Mouse (Mus musculus): ENCODE results near the gene Pcgf3. TPM values are rescaled to one million over a fixed set of nuclear protein-coding genes. Genes with fewer than 3 reads are reported as not detected.
"Not testable (repeated sequence)": the region's sequence is repeated elsewhere in the genome, so short reads cannot be mapped to it uniquely, and the experiment has no call there.

The Pcgf3 gene
- total RNA-seq, 2 experiments from 2014 or later, result 42.6 to 49.1 TPM

DNA sequence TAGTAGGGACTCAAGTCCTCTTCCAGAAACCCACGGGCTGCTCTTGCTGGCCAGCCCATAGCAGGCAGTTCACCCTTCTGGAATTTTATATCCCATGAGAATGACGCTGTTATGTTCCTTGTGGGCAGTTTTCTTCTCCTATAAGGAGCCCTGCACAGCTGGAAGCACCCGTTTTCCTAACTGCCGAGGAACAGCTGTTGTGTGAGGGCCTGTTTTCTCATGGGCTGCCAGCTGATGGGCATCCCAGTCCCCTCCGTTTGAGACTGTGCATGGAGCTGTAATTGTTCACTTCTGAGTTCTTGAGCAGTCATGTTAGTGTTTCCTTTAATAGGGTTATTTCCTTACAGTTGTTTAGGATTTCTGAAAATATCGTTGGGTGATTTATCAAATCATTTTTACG is 8.6 kb downstream of the Pcgf3 start:
- DNase-seq, result no peak

DNA sequence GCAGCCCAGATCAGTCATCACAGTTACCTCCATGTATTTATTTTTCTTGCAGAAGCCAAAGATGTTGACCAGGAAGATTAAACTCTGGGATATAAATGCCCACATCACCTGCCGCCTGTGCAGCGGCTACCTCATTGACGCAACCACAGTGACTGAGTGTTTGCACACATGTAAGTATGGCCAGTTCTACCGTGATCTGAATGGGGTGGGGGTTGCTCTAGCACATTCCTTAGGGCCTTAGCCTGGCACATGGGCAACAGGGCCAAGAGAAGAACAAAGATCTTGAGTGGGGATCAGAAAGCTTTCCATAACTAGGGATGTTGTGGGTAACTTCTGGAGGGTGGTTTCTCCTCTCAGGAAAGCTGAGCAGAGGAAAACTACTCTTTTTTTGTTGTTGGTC is 12.7 kb downstream of the Pcgf3 start:
- no peak for DNase-seq

- DNase-seq, result no peak
Measured at GRCm38 (mm10) chr5:108475977-108476376, 14.9 kb downstream of the Pcgf3 start.

GRCm38 (mm10) chr5:108483006-108483405 is 22.0 kb downstream of the Pcgf3 start:
- DNase-seq, result no peak

GRCm38 (mm10) chr5:108485239-108485638 is 24.2 kb downstream of the Pcgf3 start:
- peak; percentile 46 for DNase-seq

GRCm38 (mm10) chr5:108486148-108486547 is 25.1 kb downstream of the Pcgf3 start:
- DNase-seq, result not testable (repeated sequence)

- DNase-seq, result no peak
Measured at GRCm38 (mm10) chr5:108501573-108501972, 40.5 kb downstream of the Pcgf3 start.

DNA sequence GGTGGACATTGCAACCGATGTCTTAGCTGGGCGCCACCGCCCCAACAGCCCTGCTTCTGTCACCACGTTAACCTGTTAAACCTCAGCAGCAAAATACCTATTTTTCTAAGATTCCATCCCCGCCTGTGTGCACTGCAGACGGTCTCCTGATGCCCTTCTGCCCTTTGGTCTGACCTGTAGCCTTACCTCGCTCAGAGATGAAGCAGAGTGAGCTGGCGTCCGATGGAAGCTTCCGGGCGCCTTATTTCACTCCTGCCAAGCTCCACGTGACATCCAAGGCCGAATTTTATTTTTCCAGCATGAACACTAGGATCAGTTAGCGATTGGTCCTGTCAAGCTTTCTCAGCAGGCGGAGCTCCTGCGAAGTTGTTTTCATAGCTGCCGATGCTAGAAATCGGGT is 41.3 kb downstream of the Pcgf3 start:
- no peak for DNase-seq

- no peak for DNase-seq
Measured at GRCm38 (mm10) chr5:108515581-108516361, 54.7 kb downstream of the Pcgf3 start.

GRCm38 (mm10) chr5:108516655-108517054 is 55.6 kb downstream of the Pcgf3 start:
- DNase-seq, result no peak

GRCm38 (mm10) chr5:108518106-108518885 is 57.3 kb downstream of the Pcgf3 start:
- no peak for DNase-seq

DNA sequence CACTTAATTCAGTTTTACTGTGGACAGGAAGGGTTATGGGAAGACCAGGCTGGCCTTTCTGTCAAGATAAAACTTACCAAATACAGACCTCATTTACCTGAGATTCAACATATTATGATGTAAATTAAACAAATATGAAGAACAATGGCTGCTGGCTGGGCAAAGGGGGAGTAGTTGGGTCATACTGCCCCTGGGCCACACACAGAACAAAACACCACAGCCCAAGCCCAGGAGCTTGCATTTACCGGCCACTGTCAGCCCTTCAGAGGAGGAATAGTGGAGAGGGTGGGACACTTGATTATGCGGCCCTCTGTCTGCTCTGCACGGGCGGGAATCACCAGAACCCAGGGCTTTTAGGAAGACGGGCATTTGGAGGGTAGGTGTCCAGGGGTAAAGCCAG is 57.9 kb downstream of the Pcgf3 start:
- DNase-seq, result no peak

DNA sequence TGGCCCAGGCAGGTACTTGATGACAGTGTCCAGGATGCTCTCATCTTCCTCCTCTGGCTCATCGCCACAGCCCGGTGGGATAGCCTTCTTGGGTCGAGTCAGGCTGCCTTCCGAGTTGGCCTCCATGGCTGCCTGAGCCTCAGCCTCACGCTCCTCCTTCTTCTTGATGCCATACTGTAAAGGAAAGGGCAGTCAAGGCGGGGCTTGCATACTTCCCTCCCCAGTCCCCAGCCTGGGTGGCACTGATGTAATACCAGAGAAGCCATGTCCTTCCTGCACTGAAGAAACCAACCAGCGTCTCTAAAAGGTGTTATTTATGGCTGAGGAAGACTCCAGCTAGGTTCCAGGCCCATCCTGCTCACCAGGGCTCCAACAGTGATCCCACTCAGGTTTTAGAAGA is 59.1 kb downstream of the Pcgf3 start:
- DNase-seq, result no peak

- no peak for DNase-seq
Measured at GRCm38 (mm10) chr5:108521016-108521415, 60.0 kb downstream of the Pcgf3 start.

DNA sequence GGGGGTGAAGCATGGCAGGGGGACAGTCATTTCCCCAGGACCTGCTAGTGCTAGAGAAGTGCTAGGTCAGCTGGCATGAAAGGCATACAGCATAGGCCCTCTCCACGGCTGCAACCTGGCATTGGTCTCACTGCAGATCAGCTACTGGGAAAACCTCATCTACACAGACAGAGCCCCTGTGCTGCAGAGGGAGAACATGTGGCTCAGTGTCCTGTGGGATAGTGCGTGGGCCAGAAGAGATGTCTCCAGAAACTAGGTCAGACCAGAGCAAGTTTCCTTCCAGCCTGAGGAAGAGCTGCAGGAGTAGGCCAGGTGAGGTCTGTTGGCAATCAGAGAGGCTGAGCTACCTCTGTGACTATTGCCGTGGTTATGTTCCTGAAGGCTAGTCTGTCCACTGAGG is 60.9 kb downstream of the Pcgf3 start:
- DNase-seq, result no peak

- DNase-seq, result no peak
Measured at GRCm38 (mm10) chr5:108522597-108522996, 61.6 kb downstream of the Pcgf3 start.

GRCm38 (mm10) chr5:108534188-108534587 is 73.2 kb downstream of the Pcgf3 start:
- no peak for DNase-seq

DNA sequence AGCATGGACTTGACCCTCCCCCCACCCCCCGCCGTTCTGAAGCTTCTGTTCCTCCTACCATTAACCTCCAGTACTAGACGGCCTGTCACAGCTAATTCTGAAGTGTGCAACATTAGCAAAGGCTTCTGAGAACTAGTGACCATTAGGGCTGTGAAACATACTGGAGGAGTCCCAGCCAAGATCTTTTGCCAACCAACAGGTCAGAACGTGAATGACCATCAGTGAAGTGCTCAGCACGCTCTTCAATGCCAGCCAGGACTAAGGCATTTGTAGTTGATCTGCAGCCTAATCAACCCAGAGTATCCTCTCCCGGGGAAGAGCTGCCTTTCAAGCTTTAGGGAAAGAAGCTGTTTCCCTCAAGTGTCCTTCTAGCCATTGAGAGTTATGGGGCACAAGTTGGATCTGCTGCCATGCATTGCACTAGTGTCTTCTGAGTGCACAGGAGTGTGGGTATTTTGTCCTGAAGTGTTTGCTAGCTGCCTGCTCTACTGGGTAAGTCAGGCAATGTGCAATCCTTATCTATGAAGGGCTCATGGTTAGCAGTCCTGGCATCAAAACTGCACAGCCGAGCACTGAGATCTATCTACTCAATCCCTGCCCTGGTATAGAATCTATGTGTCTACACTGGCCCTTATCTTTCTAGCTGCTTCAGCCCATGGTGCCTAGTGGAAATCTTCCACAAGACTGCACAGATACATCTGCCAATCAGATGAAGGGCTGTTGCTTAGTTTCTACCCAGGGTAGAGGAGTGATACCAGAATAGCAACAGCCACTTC is 82.7 kb downstream of the Pcgf3 start:
- DNase-seq, result no peak

DNA sequence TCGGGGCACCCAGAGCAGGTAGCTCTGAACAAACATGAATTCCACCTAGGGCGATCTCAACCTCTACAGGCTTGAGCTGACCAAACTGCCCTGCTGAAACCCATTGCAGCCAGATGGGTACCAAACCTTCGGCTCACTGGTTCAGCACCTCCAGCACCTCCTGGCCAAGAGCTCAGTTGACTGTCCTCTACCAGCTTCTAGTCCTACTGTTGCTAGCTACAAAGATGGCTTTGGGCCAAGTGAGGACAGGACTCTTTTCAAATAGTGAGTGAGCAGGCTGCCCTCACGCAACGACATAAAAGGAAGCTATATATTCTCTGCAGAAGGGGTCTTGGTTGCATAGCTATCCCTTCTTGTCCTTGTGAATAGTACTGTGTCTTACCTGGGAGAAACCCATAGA is 86.6 kb downstream of the Pcgf3 start:
- DNase-seq, result no peak

- no peak for DNase-seq
Measured at GRCm38 (mm10) chr5:108549137-108549488, 88.1 kb downstream of the Pcgf3 start.

DNA sequence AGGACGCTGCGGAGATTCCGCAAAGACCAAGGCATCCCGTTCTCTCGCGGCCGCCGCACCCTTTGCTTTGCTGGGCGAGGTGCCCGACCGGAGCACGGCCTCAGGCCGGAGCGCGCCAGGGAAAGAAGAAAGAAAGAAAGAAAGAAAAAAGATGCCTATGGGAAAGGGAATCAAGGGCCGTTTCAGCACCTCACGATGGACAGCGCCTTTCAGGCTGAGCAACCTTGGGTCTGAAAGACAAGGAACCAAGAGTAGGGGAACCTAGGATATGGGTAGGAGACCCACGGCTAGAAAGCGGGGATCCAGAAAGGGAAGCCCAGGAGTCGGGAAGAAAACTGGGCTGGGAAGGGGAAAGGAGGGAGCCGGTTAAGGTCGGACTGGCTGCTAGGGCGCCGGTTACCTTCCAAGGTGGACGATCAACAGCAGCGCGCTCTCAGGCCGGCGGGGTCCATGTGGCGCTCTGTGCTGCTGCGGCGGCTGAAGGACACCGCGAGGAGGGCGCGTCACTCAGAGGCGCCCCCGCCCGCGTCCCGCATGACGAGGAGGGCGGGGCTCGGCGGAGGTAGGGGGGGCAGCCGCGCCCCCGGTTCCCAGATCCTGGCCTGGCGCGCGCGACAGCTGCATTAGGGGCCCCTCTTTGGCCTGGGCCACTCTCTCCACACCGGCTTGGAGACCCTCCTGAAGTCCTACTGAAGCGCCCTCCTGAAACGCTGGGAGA is 88.6 kb downstream of the Pcgf3 start, which contains the start of gene Cplx1:
TSS of gene Cplx1 (minus strand) at position 536 of the 718 bp plus-strand sequence.
- peak; percentile 85 for DNase-seq

- no peak for DNase-seq
Measured at GRCm38 (mm10) chr5:108550207-108550594, 89.2 kb downstream of the Pcgf3 start.

Data from adrenal gland, postnatal 10 days (tissue).